Mouse (Mus musculus) hindbrain, embryonic 11.5 days (tissue): ENCODE data around the gene Cavin1. TPM values are rescaled to one million over a fixed set of nuclear protein-coding genes. Genes with fewer than 3 reads are reported as not detected.

ENCODE experiments used
- ATAC-seq: fragments of 200-750 bp; cut with Nextera tagmentation; 2 replicates; pipeline ENCODE4 v1.8.0; 2017; ENCODE audit warnings: mild to moderate bottlenecking, moderate TSS enrichment, moderate library complexity; ENCODE audit not compliant: low FRiP score
- DNase-seq: peaks from one replicate; pipeline ENCODE4 v3.0.0-alpha.2; 2015; ENCODE audit warnings: low spot score
- H3K27ac ChIP-seq: fragments of 300-500 bp; sonication (generic); 2 replicates; pipeline ENCODE4 v1.5.1; 2014; ENCODE audit warnings: mild to moderate bottlenecking, low read depth, low read length
- H3K27me3 ChIP-seq: fragments of 300-500 bp; sonication (generic); 2 replicates; pipeline ENCODE4 v1.6.1; 2014; ENCODE audit warnings: mild to moderate bottlenecking, low read length, moderate library complexity, mixed read lengths; ENCODE audit not compliant: control insufficient read depth, insufficient read depth
- H3K36me3 ChIP-seq: fragments of 300-500 bp; sonication (generic); 2 replicates; pipeline ENCODE4 v1.6.1; 2014; ENCODE audit warnings: mild to moderate bottlenecking, low read length, moderate library complexity, mixed read lengths; ENCODE audit not compliant: control insufficient read depth, insufficient read depth
- H3K4me1 ChIP-seq: fragments of 300-500 bp; sonication (generic); replicated peaks from 2 replicates; pipeline ENCODE4 v1.6.1; 2014; ENCODE audit warnings: low read length, mixed read lengths; ENCODE audit not compliant: control insufficient read depth, insufficient read depth
- H3K4me2 ChIP-seq: fragments of 300-500 bp; sonication (generic); replicated peaks from 2 replicates; pipeline ENCODE4 v1.6.1; 2014; ENCODE audit warnings: mild to moderate bottlenecking, low read depth, low read length
- H3K4me3 ChIP-seq: fragments of 300-500 bp; sonication (generic); 2 replicates; pipeline ENCODE4 v1.5.1; 2014; ENCODE audit warnings: low read depth, low read length
- H3K9ac ChIP-seq: fragments of 300-500 bp; sonication (generic); 2 replicates; pipeline ENCODE4 v1.6.1; 2014; ENCODE audit warnings: low read depth, low read length
- H3K9me3 ChIP-seq: fragments of 300-500 bp; sonication (generic); 2 replicates; pipeline ENCODE4 v1.6.1; 2016; ENCODE audit warnings: low read length; ENCODE audit not compliant: control insufficient read depth
- WGBS: fragments of 180-500 bp; shearing (Covaris S2); extraction: QIAGEN DNeasy Blood & Tissue Kit; methylation state at CpG from one replicate; pipeline ENCODE4 v1.1.7; 2014; 5-methylcytosine and 5-hydroxymethylcytosine counted together
- polyA plus RNA-seq: library from polyadenylated mRNA; unstranded; fragments of >200 nt; fragmentation: Nextera tagmentation; extraction: Ambion mirVana; gene quantifications from 2 replicates; pipeline ENCODE4 v1.2.1, GENCODE M21; 2014

Gene Cavin1
- polyA plus RNA-seq, 1 experiment from 2014 or later: 11.9 TPM

- 51% methylated on average over 3 of the region's 3 CpGs for WGBS
Observed at GRCm38 (mm10) chr11:100985607-100986006, 14.9 kb upstream of the Cavin1 start.

GRCm38 (mm10) chr11:100983778-100984131 is 13.1 kb upstream of the Cavin1 start:
- DNase-seq (no peak), ATAC-seq (no peak)
- Histone ChIP-seq H3K9ac (no peak overlapping the region), H3K4me2 (no peak overlapping the region), H3K4me1 (no peaks in the 10 kb centered on the region), H3K9me3 (no peaks in the 10 kb centered on the region), H3K4me3 (no peak overlapping the region), H3K27ac (no peak overlapping the region), H3K27me3 (peaks cover 3% of the 10 kb centered on the region; the same call in 1 of the 2 replicates), H3K36me3 (no peaks in the 10 kb centered on the region)
- WGBS: 81% methylated on average over 7 of the region's 7 CpGs

More at GRCm38 (mm10) chr11:100985607-100986006, 14.9 kb upstream of the Cavin1 start:
- H3K4me3 ChIP-seq: no peak overlapping the region
- ATAC-seq (no peak), DNase-seq (no peak)
- no peak overlapping the region for H3K4me2 ChIP-seq
- peaks cover 3% of the 10 kb centered on the region; the same call in 1 of the 2 replicates for H3K27me3 ChIP-seq
- no peaks in the 10 kb centered on the region for H3K4me1 ChIP-seq
- H3K9ac ChIP-seq: no peak overlapping the region
- no peak overlapping the region for H3K27ac ChIP-seq
- H3K36me3 ChIP-seq: no peaks in the 10 kb centered on the region
- no peaks in the 10 kb centered on the region for H3K9me3 ChIP-seq

- WGBS: 4% methylated on average over 20 of the region's 20 CpGs
- peak; percentile 96 for DNase-seq
- H3K36me3 ChIP-seq: no peaks in the 10 kb centered on the region
- no peaks in the 10 kb centered on the region for H3K4me1 ChIP-seq
- no peak overlapping the region for H3K4me3 ChIP-seq
- no peak overlapping the region for H3K27ac ChIP-seq
- H3K9me3 ChIP-seq: no peaks in the 10 kb centered on the region
- peak overlapping the region; percentile 45 for H3K4me2 ChIP-seq
- no peak overlapping the region for H3K9ac ChIP-seq
- H3K27me3 ChIP-seq: peaks cover 3% of the 10 kb centered on the region; the same call in 1 of the 2 replicates
- no peak; the same call in 1 of the 2 replicates for ATAC-seq
Observed at GRCm38 (mm10) chr11:100983125-100983777, 12.6 kb upstream of the Cavin1 start.

GRCm38 (mm10) chr11:100982087-100982486 is 11.4 kb upstream of the Cavin1 start:
- no peaks in the 10 kb centered on the region for H3K9me3 ChIP-seq
- 14% methylated on average over 8 of the region's 8 CpGs for WGBS
- no peaks in the 10 kb centered on the region for H3K4me1 ChIP-seq
- H3K36me3 ChIP-seq: no peaks in the 10 kb centered on the region
- H3K4me2 ChIP-seq: no peak overlapping the region
- DNase-seq: no peak
- H3K9ac ChIP-seq: no peak overlapping the region
- no peak for ATAC-seq
- no peak overlapping the region for H3K4me3 ChIP-seq
- no peak overlapping the region for H3K27ac ChIP-seq
- peaks cover 3% of the 10 kb centered on the region; the same call in 1 of the 2 replicates for H3K27me3 ChIP-seq

GRCm38 (mm10) chr11:100981236-100981635 is 10.5 kb upstream of the Cavin1 start:
- Histone ChIP-seq H3K4me2 (no peak overlapping the region), H3K27me3 (peaks cover 3% of the 10 kb centered on the region; the same call in 1 of the 2 replicates), H3K4me3 (no peak overlapping the region), H3K27ac (no peak overlapping the region), H3K9me3 (no peaks in the 10 kb centered on the region), H3K36me3 (no peaks in the 10 kb centered on the region), H3K9ac (no peak overlapping the region), H3K4me1 (no peaks in the 10 kb centered on the region)
- DNase-seq (no peak), ATAC-seq (no peak)
- WGBS: 71% methylated on average over 3 of the region's 3 CpGs

- Histone ChIP-seq H3K36me3 (no peaks in the 10 kb centered on the region), H3K4me3 (no peak overlapping the region), H3K4me2 (no peak overlapping the region), H3K4me1 (no peaks in the 10 kb centered on the region), H3K9me3 (no peaks in the 10 kb centered on the region), H3K27me3 (peaks cover 3% of the 10 kb centered on the region; the same call in 1 of the 2 replicates), H3K9ac (no peak overlapping the region), H3K27ac (no peak overlapping the region)
- WGBS: 70% methylated on average over 1 of the region's 1 CpGs
- no peak for ATAC-seq
- DNase-seq: no peak
Observed at GRCm38 (mm10) chr11:100980438-100980837, 9.8 kb upstream of the Cavin1 start.

- H3K36me3 ChIP-seq: no peaks in the 10 kb centered on the region
- no peaks in the 10 kb centered on the region for H3K9me3 ChIP-seq
- ATAC-seq: no peak
- 72% methylated on average over 8 of the region's 8 CpGs for WGBS
- H3K27me3 ChIP-seq: peaks cover 3% of the 10 kb centered on the region; the same call in 1 of the 2 replicates
- no peak overlapping the region for H3K4me2 ChIP-seq
- H3K9ac ChIP-seq: no peak overlapping the region
- DNase-seq: no peak
- H3K27ac ChIP-seq: no peak overlapping the region
- no peak overlapping the region for H3K4me3 ChIP-seq
- H3K4me1 ChIP-seq: no peaks in the 10 kb centered on the region
Observed at GRCm38 (mm10) chr11:100979887-100980286, 9.2 kb upstream of the Cavin1 start.

GRCm38 (mm10) chr11:100975241-100975640 is 4.6 kb upstream of the Cavin1 start:
- H3K4me2 ChIP-seq: no peak overlapping the region
- ATAC-seq (no peak), DNase-seq (no peak)
- H3K9me3 ChIP-seq: no peaks in the 10 kb centered on the region
- no peak overlapping the region for H3K27ac ChIP-seq
- no peaks in the 10 kb centered on the region for H3K4me1 ChIP-seq
- no peak overlapping the region for H3K4me3 ChIP-seq
- no peaks in the 10 kb centered on the region for H3K36me3 ChIP-seq
- H3K27me3 ChIP-seq: peaks cover 18% of the 10 kb centered on the region
- 72% methylated on average over 7 of the region's 7 CpGs for WGBS
- H3K9ac ChIP-seq: no peak overlapping the region

GRCm38 (mm10) chr11:100974381-100974970 is 3.8 kb upstream of the Cavin1 start:
- Histone ChIP-seq H3K9me3 (no peaks in the 10 kb centered on the region), H3K27me3 (peaks cover 25% of the 10 kb centered on the region), H3K4me1 (peaks cover 2% of the 10 kb centered on the region; the same call in 1 of the 2 replicates), H3K4me2 (no peak overlapping the region), H3K27ac (no peak overlapping the region), H3K4me3 (no peak overlapping the region), H3K36me3 (no peaks in the 10 kb centered on the region), H3K9ac (no peak overlapping the region)
- no peak for DNase-seq
- ATAC-seq: no peak
- 72% methylated on average over 14 of the region's 14 CpGs for WGBS
